Mouse (Mus musculus) spleen, adult 18-20 months (tissue): Measurements from ENCODE around the gene Dio2.
A peak's percentile ranks its signal among the peaks of the same experiment; 100 is the strongest.

Source experiments
- DNase-seq, 2 experiments: peaks; one replicate each; pipeline ENCODE4 v3.0.0; 2022; ENCODE audit warnings: mixed read lengths in 2 of 2

Gene Dio2

DNA sequence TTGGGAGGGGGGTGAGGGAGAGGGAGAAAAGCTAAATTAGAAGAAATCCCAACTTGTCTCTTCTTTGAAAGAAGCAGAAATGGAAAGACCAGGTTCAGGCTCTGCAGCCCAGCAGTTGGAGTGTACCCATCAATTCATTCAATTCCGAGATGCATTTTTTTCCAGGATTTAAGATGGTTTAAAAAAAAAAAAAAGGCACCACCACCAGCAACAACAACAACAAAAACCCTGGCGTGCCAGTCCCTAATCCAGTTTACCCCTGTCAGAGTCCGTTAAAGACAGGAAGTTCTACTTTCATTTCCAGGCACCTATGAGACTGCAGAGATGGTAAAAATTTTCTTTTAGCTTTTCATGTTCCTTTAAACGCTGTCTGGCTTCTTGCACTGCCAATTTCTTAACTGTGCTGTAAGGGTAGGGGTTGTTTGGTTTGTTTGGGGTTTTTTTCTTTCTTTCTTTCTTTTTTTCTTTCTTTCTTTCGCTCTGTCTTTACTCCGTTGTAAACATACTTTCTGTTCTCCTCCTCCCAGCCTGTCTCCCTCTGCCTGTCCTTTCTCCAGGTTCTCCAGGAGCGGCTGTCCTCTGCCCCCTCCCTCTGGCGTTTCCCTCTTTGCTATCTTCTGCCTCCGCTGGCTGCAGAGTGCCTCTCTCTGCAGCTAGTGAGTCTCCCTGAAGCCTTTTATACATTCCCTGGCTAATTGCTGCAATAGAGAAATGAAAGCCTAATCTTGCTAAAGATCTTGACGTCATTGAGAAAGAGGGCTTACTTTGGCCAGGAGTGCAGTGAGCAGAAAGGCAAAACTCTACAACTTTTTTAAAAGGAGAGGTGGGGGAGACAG is at the start of gene Dio2:
Gene Dio2 (minus strand): TSS at position 51 of the 836 bp plus-strand sequence.
- DNase-seq: no peak

DNA sequence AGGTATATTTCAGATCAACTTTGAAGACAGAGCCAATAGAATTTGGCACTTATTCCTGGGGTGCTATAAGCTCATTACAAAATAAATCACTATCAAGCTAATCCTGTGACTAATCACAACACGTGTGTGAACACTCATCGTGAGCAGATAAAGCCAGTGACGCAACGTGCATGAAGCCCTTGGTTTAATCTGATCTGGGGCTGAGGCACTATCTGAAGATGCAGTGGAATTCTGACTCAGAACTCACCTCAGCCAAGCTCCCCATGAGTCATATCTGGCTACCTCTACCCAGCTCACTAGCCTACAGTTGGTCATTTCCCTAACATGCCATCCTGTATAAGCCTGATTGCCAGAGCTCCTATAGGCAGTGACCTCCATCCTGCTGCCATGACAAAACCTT is 43.2 kb upstream of the Dio2 start:
- no peak for DNase-seq

DNA sequence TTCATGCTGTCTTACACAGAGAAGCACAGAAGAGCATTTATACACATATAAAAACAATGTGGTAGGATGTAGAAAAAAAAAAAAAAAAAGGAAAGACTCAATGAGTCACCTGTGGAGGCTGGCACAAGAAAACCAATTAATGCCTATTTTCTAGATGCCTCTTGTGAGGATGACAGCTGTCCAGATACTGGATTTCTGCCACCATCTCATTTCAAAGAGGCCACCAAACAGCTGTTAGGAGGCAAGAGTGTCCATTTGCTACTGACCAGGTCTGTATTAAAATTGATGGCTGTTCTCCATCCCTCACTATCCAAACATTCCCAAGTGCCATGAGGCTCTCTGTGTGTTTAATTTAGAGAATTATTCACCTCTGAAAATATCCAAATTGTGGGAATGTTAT is 6.5 kb upstream of the Dio2 start:
- no peak for DNase-seq

DNA sequence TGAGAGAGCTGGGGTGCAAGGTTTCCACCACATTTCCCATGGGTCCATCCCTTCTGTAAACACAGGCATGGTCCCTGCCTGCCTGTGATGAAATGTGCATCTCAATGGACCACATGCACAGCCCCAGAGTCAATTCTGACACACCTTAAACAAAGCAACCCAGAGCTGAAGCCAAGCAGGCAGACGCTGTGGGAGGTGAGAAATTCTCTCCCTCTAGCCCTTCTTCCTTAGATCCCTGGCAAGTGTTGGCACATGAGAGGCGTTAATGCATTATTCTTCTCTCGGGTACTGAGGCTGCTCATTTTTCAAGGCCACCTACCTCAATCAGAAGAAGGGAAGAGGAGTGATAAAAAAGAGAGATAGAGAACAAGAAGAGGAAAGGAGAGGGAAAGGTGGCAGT is 5.4 kb upstream of the Dio2 start:
- DNase-seq: no peak

DNA sequence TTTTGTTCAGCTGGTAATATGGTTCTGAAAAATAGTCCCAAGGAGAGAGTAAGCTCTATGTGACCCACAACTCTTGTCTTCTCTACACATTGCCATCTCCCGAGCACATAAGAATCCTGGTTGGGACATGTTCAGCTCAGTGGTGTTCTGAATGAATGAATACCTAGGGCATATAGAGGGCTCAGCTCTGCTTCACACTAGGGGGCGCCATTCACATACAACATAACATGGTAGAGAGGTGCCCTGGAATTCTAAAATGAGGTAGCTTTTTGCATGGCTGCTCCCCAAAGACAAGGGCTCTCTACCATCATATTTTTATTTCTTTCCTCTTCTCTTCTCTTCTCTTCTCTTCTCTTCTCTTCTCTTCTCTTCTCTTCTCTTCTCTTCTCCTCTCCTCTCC is 2.2 kb upstream of the Dio2 start:
- DNase-seq: peak in 1 of 2 experiments; percentile 38

DNA sequence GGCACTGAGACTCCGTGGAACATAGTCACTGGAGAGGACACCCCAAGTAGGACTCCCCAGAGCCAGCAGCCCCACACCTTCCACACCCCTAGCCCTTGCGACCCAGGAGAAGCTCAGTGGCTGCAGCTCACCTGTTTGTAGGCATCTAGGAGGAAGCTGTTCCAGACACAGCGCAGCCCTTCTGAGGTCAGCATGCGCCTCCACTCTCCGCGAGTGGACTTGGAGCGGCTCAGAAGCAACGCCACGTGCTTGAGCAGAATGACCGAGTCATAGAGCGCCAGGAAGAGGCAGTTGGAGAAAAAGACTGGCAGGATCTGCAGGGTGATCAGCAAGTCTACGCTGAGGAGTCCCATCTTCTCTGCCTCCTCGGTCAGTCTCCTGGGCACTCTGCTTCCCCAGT is 306 bp downstream of the Dio2 start:
- no peak for DNase-seq

DNA sequence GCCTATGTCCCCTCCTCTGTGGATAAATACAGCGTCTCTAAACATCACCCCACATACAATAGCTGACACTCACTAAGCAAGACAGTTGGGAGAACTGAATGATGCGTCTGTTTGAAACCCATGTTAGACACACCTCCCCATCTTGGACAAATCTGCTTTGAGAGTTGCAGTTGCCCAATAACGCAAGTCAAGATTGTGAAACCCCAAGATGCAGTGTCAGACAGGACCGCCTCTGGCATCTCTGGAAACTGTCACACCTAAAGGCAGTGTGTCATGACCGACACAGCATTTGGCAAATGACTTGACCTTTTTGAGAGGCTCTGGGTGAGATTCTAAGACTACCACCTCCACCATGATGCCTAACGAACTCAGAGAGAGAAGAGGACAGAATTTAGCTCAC is 2.8 kb downstream of the Dio2 start:
- DNase-seq: no peak

DNA sequence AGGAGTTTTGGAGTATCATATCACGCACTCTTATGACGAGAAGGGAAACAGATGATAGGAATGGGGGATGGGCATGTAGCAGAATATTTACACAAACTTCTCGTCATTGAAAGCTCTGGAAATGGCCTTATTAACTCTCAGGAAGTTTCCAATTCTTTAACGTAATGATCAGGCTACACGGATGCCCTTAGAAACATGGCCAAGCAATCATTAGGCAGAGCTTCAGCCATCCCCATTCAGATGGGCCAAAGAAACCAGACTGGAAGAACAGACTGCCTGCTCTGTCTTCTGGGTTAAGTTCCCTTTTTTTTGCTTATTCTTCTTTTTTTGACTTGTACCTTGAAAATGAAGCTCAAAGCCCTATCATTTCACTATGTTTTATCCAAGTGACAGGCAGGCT is 3.7 kb downstream of the Dio2 start:
- DNase-seq: no peak

DNA sequence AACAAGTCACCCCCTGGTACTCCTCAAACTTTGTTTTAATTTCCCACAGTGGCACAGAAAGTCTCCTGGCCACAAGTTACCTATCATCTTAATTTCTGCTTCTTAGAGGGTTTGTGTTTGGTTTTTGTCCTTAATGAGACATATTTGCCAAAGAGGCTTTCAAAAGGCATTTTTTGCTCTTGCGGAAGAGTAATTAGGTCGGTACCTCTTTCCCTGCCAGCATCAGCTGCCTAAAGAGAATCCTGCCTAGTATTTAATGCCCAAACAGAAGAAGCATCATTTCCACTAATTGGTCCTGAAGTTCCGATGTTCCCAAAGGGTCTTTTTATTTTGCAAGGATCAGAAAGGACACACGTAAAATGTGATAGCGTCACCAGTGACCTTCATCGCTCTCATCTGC is 4.5 kb downstream of the Dio2 start:
- DNase-seq: no peak

DNA sequence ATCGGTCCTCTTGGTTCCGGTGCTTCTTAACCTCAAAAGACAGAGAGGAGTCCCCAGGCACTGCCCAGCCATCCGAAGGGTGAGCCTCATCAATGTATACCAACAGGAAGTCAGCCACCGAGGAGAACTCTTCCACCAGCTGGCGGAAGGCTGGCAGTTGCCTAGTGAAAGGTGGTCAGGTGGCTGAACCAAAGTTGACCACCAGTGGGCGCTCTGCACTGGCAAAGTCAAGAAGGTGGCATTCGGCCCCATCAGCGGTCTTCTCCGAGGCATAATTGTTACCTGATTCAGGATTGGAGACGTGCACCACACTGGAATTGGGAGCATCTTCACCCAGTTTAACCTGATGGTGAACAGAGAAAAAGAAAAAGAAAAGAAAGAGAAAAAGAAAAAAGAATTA is 8.6 kb downstream of the Dio2 start:
- peak; percentile 16 to 55 for DNase-seq

DNA sequence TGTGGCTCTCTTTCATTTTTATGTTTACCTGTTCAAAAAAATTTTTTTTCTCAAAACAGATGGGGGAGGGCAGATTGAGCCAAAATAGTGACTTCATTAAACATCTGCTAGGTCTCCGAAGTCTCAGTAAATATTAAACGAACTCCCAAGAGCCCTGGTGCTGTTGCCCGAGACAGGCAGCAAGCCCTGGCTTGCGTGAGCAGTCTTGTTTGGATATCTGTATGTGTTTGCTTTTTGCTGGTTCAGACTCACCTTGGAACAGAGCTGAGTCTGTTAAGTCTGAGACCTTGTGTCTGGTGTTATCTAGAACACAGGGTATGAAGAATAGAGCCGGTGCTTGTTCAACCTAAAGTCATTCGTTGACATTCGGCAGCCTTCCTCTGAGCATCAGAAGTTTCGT is 13.1 kb downstream of the Dio2 start:
- DNase-seq: no peak

DNA sequence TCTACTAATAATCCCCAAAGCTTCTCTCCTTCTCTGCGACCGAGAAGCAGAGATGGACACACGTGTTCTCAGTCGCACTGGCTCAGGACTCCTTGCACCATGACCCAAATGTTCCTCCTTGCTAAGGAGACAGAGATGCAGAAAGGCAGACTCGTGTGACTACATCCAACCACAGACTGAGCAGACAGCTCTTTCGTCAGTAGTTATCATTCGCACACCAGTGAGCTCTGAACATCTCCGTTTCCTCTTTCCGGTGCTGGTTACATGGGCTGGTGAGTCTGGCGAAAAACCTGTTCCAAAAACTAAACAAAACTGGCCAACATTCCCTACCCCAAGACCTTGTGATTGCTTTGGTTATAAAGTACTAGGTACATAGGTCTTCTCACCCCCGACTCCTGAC is 13.6 kb downstream of the Dio2 start:
- no peak for DNase-seq

DNA sequence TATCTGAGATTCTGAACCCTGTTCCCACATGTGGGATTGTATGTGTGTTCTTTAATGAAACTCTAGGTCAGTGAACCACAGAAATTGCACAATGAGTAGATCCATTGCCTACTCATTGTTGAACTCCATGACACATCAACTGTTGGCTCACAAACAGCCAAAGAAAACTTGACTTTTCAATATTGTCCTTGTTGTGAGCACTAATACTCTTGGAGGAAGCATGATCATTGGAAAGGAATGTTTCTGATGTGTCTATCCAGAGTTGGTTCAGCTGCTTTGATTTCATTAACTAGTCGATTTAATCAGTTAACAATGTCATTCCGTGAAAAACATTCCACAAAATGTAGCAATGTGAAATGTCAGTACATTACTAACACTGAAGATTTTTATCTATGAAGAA is 44.1 kb downstream of the Dio2 start:
- no peak for DNase-seq
